Mouse (Mus musculus) left cerebral cortex, postnatal 14 days (tissue): ENCODE data around the gene Clasrp. TPM values are rescaled to one million over a fixed set of nuclear protein-coding genes. Genes with fewer than 3 reads are reported as not detected.
A peak's percentile ranks its signal among the peaks of the same experiment; 100 is the strongest.
"Not testable (repeated sequence)": the region's sequence is repeated elsewhere in the genome, so short reads cannot be mapped to it uniquely, and the experiment has no call there.

ENCODE experiments used
- DNase-seq, 2 experiments: peaks; one replicate each; pipeline ENCODE4 v3.0.0; 2021 to 2022; ENCODE audit warnings: low spot score in 2 of 2, mixed read lengths in 1 of 2
- intact Hi-C: fragments of 180-260 bp; cut with DNase I; formaldehyde crosslinking; loops from one replicate; pipeline ENCODE4 v1.15.1; 2025
- total RNA-seq, 2 experiments: library from RNA; stranded (reverse); gene quantifications; 2 replicates each; pipeline ENCODE4 v1.2.3; 2021

Gene Clasrp
- total RNA-seq, 2 experiments from 2014 or later: 84.4 to 84.6 TPM

DNA sequence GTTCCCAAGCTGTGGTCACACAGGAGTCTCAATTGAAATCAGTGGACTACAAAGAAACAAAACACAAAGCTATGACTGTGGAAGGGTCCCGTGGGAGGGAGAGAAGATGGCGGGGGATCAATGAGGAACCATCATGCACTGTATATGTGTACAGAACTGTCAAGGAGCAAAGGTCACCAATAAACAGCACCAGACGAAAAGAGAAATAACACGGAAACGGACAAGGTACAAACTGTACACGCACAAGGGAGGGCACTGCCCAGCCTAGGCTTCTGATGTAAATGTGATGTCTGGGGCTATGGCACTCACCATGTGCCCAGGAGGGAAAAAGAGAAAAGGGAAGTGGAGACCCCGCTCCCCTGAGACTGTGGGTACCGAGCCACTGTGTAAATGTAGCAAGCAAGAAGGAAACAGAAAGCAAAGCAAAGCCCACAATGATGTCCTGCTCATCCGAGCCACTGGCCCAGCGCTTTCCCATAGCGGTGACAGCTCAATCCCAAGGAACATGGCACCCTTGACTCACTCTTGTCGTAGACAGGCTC, 10.8 kb upstream of the Clasrp start:
- no peak for DNase-seq
- intact Hi-C loops: loop anchor here (10.0 kb wide), 1 partner anchor 210 kb away; the partner anchor contains the start of genes Ckm and Klc3

DNA sequence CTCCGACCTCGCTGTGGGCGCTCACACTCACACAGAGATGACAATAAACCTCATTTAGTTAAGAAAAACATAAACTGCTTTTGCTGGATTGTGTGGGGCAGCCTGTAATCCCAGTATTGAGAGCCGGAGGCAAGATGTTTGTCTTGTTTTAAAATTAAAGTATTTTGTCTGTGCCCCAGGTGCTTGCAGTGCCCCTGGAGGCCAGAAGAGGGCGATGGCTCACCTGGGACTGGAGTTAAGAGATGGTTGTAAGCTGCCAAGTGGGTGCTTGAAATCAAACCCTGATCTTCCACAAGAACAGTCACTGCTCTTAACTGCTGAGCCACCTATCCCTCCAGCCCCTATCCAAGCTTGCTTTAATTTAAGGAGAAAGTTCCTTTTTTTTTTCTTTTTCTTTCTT, 6.7 kb upstream of the Clasrp start:
- DNase-seq: no peak
- intact Hi-C loops: loop anchor here (10.0 kb wide), 1 partner anchor 206 kb away; the partner anchor contains the start of genes Ckm and Klc3

DNA sequence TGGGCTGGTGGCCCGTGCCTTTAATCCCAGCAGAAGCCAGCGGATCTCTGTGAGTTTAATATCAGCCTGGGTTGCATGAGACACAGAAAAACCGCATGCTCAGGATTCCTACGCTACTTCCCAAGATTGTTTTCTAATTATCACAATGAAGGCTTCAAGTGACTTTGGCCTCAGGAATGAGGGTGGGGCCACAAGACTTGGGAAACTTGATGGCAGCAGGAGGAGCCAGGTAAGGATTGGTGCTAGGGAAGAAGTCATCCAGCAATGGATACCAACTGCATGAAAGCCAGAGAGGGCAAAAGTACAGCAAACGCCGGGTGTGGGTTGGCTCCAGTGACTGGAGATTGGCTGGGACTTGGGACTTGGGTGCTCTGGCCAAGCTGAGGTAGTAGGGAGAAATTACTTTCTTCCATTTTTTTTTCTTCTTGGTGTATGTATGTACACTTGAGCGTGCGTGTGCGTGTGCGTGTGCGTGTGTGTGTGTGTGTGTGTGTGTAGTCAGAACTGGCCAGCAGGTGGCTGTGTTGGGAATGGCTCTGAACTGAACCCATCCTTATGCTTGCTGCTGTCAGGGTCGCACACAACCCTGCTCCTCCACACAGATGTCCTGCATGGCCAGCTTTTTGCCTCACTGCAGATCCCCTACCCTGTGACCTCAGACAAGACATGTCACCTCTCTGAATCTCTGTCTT, 5.5 kb upstream of the Clasrp start:
- DNase-seq: no peak
- intact Hi-C loops: loop anchor here (10.0 kb wide), 1 partner anchor 205 kb away; the partner anchor contains the start of genes Ckm and Klc3

DNA sequence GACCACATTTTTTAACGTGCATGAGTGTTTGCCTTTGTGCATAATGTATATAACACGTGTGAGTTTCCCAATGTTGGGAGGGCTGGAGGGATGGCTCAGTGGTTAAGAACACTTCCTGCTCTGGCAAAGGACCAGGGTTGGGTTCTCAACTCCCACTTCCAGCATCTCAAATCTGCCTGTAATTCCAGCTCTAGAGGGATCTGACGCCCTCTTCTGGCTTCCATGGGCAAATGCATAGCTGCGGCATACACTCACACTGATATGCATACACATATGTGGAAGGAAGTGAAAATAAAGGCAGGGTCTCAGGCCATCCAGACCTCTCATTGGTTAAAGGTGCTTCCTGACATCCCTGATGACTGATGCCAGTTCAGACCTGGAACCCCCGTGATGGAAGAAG, 3.0 kb upstream of the Clasrp start:
- no peak for DNase-seq
- intact Hi-C loops: no loop called here

DNA sequence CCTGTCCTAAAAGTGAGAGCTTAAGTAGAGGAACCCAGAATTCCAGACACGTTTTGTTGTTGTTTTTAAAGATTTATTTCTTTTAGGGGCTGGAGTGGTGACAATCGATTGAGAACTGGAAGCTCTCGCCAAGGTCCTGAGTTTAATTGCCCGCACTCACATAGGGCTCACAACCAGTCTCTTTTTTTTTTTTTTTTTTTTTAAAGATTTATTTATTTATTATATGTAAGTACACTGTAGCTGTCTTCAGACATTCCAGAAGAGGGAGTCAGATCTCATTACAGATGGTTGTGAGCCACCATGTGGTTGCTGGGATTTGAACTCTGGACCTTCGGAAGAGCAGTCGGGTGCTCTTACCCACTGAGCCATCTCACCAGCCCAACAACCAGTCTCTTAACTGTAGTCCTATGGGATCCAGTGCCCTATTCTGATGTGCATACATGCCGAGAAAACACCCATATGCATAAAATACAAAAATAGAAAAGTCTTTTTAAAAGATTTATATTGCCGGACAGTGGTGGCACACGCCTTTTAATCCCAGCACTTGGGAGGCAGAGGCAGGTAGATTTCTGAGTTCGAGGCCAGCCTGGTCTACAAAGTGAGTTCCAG, 424 bp upstream of the Clasrp start:
- intact Hi-C loops, DNase-seq: not testable (repeated sequence)

DNA sequence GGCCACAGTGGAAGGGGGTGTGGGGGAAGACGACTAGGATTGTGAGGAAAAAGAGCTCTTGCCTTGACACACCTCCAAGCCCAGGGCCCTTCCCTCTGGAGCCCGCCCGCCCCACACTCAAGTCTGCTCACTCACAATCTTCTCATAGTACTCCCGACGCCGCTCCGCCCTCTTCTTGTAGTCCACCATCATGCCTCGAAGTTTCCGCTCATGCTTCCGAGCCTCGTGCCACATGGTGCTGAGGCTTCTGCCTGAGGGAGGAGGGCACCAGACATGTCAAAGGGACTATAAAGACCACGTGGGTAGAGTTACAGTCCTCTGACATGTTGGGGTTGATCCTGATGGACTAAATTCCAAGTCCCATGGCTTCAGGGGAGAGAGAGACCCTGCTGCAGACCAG, 1.2 kb downstream of the Clasrp start:
- intact Hi-C loops: no loop called here
- DNase-seq: no peak

DNA sequence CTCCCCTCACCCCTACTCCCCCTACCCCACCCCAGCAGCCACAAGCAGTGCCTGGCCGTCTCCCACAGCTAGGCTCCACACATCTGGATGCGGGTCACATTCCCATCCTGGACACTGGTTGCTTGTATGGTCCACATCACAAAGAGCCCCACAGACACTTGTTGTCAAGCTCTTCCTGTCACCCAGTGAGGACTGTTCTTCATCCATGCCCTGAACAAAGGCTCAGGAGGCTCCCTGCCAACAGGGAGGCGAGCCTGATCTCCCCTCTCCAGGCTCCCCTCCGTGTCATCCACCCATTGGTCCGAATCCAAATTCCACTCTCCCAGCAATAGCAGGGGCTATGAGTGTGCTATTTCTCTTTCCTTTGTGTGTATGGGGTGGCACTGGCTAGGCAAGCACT, 3.7 kb downstream of the Clasrp start:
- intact Hi-C loops: no loop called here
- DNase-seq: peak; percentile 24 to 41

DNA sequence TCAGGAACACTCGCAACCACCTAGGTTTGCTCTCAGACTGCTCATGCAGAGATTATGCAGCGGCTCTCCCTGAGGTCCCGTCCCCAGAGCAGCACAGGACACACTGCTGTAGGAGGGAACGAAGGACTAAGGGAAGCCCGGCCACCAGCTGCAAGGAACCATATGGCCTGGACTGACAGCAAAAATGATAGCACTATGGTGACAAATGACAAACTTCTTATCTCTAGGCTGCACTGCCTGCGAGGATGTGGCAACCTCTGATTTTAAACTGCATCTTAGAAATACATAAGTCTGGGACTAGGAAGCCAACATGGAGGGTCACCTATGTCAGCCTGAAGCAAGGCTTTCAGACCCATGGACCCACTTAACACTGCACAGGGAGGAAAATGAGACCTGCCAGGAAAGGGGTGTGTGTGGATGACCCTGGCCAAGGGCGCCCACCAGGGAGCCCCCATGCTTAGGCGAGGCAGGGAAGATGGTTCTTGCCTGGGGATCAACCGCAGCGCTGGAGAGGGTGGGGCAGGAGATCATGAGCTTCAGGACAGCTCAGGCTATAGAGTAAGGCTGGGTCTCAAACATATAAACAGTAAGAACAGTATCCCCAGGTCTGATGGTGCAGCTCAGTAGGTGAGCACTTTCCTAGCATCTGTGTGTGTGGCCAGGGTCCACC, 11.1 kb downstream of the Clasrp start:
- intact Hi-C loops: no loop called here
- no peak for DNase-seq

DNA sequence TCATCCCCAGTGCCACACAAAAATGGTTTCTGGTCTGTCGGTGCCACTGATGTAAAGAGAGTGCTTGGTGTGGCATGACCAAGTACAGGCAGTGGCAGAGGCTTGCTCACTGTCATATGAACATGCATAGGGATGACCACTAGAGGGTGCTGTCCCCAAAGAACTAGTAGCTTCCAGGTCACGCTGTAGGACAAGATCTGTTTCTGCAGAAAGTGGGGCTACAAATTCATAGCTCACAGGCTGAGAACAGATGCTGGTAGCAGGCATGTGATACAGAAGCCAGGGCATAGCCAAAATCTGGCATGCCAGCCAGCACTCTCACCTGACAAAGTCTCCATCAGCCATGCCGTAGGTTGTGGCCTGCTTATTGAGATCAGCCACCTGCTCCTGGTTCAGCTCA, 14.4 kb downstream of the Clasrp start:
- peak; percentile 82 to 90 for DNase-seq
- intact Hi-C loops: no loop called here

DNA sequence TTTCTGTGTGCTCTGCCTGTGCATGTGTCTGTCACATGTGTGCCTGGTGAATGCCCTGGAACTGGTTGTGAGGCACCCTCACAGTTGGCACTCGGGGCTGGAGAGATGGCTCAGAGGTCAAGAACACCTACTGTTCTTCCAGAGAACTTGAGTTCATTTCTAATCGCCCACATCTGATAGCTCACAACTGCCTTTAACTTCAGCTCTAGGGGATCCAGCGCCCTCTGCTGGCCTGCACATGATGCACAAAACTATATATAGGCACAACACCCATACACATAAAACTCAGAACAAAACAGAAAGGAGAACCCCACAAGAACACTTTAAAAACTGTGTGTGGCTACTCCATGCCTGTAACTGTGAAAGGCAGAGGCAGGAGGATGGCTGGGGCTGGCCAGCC, 15.1 kb downstream of the Clasrp start:
- intact Hi-C loops: no loop called here
- DNase-seq: peak; percentile 66 to 79

DNA sequence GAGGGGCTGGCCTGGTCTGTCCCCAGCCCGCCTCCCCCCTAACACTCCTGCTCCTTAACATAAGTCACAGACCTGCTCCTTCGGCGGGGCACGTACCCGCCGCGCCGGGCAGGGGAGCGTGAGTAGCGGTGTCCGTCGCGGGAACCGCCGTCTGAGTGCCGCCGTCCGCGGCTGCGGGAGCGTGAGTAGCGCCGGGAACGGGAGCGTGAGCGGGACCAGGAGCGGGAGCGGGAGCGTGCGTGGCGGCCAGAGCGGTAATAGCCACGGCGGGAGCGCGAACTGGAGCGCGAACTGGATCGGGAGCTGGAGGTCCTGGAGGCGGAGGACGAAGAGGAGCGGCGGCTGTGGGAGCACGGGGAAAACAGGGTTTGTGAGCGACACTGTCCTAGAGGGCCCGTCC, 18.0 kb downstream of the Clasrp start:
- intact Hi-C loops: no loop called here
- DNase-seq: no peak

DNA sequence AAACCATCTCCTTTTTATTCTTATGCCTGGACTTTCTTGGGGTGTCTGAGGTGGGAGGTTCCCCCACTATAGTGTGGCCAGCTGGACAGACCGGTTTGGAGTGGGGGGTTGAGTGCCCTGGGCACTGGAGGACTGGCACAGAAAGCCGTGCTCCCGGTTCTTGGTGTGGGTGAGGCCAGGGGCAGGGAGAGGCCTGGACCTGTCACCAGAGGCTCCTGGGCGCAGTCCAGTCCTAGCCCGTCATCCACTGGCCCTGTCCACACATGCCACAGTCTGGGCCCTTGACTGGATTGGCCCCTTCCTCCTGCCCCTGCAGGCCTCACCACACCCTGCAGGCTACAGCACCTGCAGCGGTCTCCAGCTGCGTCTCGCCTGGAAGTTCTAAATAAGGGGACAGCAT, 23.7 kb downstream of the Clasrp start:
- intact Hi-C loops: no loop called here
- no peak for DNase-seq

DNA sequence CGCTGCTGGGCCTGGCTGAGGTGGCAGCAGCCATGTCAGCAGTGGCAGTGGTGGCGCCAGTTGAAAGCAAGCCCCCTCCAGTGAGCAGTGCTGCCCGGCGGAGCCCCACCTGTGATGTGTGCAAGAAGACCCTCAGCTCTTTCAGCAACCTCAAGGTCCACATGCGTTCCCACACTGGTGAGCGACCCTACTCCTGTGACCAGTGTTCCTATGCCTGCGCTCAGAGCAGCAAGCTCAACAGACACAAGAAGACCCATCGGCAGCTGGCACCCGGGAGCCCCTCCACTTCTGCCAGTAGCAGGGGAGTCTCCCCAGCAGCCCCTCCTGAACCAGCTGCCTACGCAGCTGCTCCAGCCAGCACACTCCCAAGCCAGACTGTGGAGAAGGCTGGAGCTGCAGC, 24.5 kb downstream of the Clasrp start:
- intact Hi-C loops: loop anchor here (10.0 kb wide), 1 partner anchor 175 kb away; the partner anchor contains the start of genes Ckm and Klc3
- no peak for DNase-seq

DNA sequence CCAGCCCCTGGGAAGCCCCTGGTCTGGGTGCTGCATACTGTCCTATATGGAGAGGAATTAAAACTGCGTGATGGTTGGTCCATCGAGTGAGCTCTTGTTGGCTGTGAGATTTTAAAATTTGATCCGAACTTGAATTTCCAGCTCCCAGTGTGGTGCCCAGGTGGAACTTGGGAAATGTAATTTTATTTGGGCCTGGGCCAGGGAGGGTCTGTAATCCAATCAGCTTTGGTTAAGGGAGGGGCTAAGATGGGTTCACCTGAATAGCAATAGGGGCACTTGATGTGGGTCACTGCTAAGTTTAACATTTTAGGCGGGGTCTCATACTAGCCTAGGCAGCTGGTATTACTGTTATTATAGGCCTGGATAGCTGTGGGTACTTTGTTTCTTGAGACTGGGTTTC, 25.9 kb downstream of the Clasrp start:
- no peak for DNase-seq
- intact Hi-C loops: loop anchor here (10.0 kb wide), 1 partner anchor 174 kb away; the partner anchor contains the start of genes Ckm and Klc3

DNA sequence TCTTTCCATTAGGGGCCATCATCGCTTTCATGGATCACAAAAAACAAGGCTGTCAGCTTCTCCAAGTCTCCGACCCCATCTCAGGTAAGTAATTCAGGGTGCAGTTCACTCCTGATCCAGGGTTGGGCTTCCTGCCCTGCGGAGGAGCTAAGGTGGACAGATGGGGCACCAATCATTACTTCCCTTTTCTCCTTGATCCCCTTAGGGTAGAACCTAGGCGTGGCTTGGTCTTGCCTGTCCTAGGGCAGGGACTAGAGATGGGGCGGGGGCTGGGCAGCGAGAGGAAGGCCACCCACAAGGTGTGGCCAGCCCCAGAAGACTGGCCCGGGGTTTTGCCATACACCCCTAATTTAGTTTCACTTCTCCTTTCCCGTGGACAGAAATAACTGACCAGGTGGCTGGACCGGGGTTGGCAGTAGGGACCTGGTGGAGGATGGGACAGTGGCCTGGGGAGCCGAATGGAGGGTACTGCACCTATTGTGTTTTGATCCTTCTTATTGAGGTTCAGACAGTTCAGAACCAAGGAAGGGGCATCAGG, 26.3 kb downstream of the Clasrp start:
- intact Hi-C loops: loop anchor here (10.0 kb wide), 1 partner anchor 173 kb away; the partner anchor contains the start of genes Ckm and Klc3
- no peak for DNase-seq

DNA sequence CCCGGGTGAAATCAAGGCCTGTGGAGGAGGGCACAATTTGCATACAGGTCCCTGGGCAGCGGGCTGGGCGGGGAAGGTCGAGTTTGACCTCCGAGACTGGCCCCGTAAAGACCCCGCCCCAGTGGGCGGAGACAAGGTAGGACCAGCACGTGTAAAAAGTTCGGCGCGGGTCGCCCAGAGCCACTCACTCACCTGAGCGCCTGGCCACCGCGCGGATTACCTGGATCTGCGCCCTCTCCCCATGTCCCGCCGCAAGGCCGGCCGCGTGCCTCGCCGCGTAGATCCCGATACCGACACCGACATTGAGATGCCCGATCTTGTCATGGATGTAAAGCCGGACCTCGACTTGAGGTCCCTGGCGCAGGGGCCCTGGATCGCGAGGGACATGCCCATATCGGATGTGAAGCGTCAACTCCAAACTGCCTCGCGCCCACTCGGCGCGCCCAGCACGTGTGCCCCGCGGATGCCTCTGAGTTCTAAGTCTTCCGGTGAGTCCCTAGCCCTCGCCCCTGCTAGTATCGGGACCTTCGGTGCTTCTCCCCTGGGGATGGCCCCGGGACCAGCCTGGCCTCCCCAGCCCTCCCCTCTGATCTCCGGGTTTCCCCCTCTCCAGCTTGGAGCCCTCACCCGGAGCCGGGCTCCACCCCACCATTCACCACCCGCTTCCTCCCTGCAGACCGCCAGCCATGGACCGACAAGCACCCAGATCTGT, 27.0 kb downstream of the Clasrp start, which contains the start of the genes Zfp296 and Gemin7:
Zfp296 (plus strand) TSS at position 147 of the 712 bp plus-strand sequence.
Gemin7 (minus strand) TSS at position 455 of the 712 bp plus-strand sequence.
- no peak for DNase-seq
- intact Hi-C loops: loop anchor here (10.0 kb wide), 1 partner anchor 172 kb away; the partner anchor contains the start of genes Ckm and Klc3

DNA sequence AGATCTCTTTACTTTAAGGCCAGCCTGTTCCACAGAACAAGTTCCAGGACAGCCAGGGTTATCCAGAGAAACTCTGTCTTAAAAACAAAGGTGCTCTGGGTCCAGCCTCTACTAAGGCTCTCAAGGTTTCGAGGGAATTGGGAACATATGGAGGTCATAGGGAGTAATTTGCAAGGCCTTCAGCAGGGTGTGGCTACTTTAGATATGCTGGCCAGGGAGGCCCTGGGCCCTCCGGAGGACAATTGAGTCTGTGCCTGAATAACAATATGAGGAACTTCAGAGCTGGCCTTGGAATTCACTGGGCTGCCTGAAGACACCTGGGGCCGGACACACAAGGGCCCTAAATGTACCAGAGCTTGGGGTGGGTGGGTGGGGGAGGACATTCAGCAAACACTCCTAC, 28.7 kb downstream of the Clasrp start:
- intact Hi-C loops: loop anchor here (10.0 kb wide), 1 partner anchor 171 kb away; the partner anchor contains the start of genes Ckm and Klc3
- no peak for DNase-seq

DNA sequence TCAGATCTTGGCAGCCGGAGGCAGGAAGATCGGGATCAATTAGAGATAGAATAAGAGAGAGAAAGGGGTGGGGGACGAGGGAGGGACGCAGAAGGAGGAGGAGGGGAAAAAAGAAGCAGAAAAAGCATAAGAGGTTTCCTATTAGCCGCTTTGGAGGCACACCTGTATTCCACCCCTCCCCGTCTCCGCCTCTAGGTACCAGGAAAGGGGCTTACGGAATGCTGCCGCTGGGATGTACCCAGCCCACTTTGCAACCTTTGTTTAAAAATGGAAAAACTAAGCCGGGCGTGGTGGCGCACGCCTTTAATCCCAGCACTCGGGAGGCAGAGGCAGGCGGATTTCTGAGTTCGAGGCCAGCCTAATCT, 30.5 kb downstream of the Clasrp start:
- intact Hi-C loops: loop anchor here (10.0 kb wide), 1 partner anchor 169 kb away; the partner anchor contains the start of genes Ckm and Klc3
- no peak for DNase-seq
